Mouse (Mus musculus) hindlimb bud, embryonic 11.5 days (tissue): ENCODE data around the gene Nostrin.

Source experiments
- DNase-seq: peaks from one replicate; pipeline ENCODE4 v3.0.0-alpha.2; 2012; ENCODE audit warnings: low read depth, low spot score; ENCODE audit errors: extremely low spot score

Gene Nostrin

GRCm38 (mm10) chr2:69189222-69189621 lies 53.6 kb downstream of the Nostrin start:
- DNase-seq, result no peak

GRCm38 (mm10) chr2:69191059-69191458 lies 55.5 kb downstream of the Nostrin start:
- DNase-seq, result no peak

- DNase-seq, result no peak
Observed at GRCm38 (mm10) chr2:69193555-69193954, 58.0 kb downstream of the Nostrin start.

GRCm38 (mm10) chr2:69205185-69205584 lies 69.6 kb downstream of the Nostrin start:
- DNase-seq, result no peak

- peak; percentile 93 for DNase-seq
Observed at GRCm38 (mm10) chr2:69205791-69206351, 70.3 kb downstream of the Nostrin start, which contains the start of gene Spc25. Gene Spc25 (minus strand): TSS chr2:69206194.

GRCm38 (mm10) chr2:69206523-69206922 lies 70.9 kb downstream of the Nostrin start:
- no peak for DNase-seq

- no peak for DNase-seq
Observed at GRCm38 (mm10) chr2:69209684-69210083, 74.1 kb downstream of the Nostrin start.

GRCm38 (mm10) chr2:69210773-69211172 lies 75.2 kb downstream of the Nostrin start, which contains the start of gene G6pc2:
Gene G6pc2 (plus strand): TSS chr2:69211073.
- DNase-seq, result no peak

- DNase-seq, result no peak
Observed at GRCm38 (mm10) chr2:69212652-69213051, 77.1 kb downstream of the Nostrin start.

GRCm38 (mm10) chr2:69215242-69215641 lies 79.6 kb downstream of the Nostrin start:
- DNase-seq, result no peak

- no peak for DNase-seq
Observed at GRCm38 (mm10) chr2:69221868-69222416, 86.3 kb downstream of the Nostrin start.

- no peak for DNase-seq
Observed at GRCm38 (mm10) chr2:69222815-69223214, 87.2 kb downstream of the Nostrin start.

- no peak for DNase-seq
Observed at GRCm38 (mm10) chr2:69224724-69225123, 89.1 kb downstream of the Nostrin start.

- no peak for DNase-seq
Observed at GRCm38 (mm10) chr2:69226876-69227275, 91.3 kb downstream of the Nostrin start.

- no peak for DNase-seq
Observed at GRCm38 (mm10) chr2:69228635-69229034, 93.0 kb downstream of the Nostrin start.

- DNase-seq, result no peak
Observed at GRCm38 (mm10) chr2:69230137-69230536, 94.5 kb downstream of the Nostrin start.

GRCm38 (mm10) chr2:69232101-69232500 lies 96.5 kb downstream of the Nostrin start:
- DNase-seq, result no peak

GRCm38 (mm10) chr2:69234976-69235678 lies 99.5 kb downstream of the Nostrin start:
- DNase-seq, result no peak
